Mouse (Mus musculus): Measurements from ENCODE around the gene Map2. TPM values are rescaled to one million over a fixed set of nuclear protein-coding genes. Genes with fewer than 3 reads are reported as not detected.

The Map2 gene
- polyA plus RNA-seq (2012; rRNA removed) = 5.1 and 6.7 TPM in 2 replicates

DNA sequence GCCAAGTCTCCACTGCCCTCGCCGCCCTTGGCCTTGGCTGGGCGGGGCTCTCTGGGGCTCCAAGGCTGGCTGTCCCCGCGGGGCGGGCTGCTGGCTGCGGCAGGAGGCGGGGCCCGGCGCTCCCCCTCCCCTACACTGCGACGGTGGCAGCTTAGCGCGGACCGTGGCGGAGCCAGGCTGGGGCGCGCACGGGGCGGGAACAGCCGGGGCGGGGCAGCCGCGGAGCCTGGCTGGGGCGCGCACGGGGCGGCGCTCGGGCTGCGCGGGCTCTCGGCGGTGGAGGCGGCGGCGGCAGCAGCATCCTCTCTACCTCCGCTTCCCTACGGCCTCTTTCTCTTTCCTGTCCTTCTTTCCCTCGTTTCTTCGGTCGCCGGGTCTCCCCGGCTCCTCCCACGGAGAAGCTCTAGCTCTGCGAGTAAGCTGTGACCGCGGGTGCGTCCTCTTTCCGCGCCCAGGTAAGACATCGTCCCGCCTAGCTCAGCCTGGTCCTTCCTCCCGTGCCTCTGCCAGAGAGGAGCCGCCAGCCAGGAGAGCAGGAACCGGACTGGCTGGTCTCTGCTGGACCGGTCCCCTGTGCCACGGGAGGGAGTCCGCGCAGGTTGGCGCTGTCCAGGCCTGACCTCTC, at the start of gene Map2:
Map2 (plus strand) TSS at position 233 of the 625 bp plus-strand sequence.
- TF ChIP-seq POLR2A (IDR thresholded peaks at IDR 0.05; ENCODE audit: low read depth, low read length) (no peak), CTCF (conservative IDR thresholded peaks at IDR 0.05; ENCODE audit: insufficient read depth, insufficient read length, low read depth, low read length) (no peak)
- Histone ChIP-seq H3K4me3 (ENCODE audit: insufficient read depth, low read depth, low read length) (peak within 1 kb of the TSS; percentile 58), H3K4me1 (ENCODE audit: control insufficient read depth, insufficient read depth, low read length) (no peaks in the 10 kb centered on the region; the same call in 1 of the 2 replicates), H3K27me3 (replicated peaks; ENCODE audit: control insufficient read depth, insufficient read depth, low read length) (no peaks in the 10 kb centered on the region; the same call in 1 of the 2 replicates), H3K27ac (ENCODE audit: insufficient read depth, low read depth, low read length) (peak within 1 kb of the TSS; percentile 75), H3K36me3 (ENCODE audit: control insufficient read depth, insufficient read depth, low read length) (no peaks in the 10 kb centered on the region)
- WGBS = 1% methylated on average over 61 of the region's 61 CpGs
- DNase-seq = peak; percentile 91

DNA sequence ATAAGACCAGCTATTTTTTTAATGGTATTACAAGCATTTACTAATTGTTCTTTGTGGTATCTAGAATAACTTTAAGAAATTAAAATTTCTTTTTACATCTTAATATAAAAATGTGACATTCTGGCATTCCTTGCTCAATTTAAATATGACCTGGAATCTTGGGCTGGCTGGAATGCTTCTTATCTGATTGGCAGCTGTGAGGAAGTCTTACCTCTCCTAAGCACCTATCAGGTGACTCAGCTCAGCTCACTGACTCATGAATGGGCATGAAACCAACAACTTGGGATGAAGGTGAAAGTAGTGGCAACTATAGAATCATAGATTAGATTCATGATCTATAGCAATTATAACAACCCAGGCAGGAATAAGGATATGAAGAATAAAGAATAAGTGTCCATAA, 42.1 kb upstream of the Map2 start:
- no peaks in the 10 kb centered on the region; the same call in 1 of the 2 replicates for H3K27me3 ChIP-seq (replicated peaks; ENCODE audit: control insufficient read depth, insufficient read depth, low read length)
- H3K4me1 ChIP-seq (ENCODE audit: control insufficient read depth, insufficient read depth, low read length) = no peaks in the 10 kb centered on the region
- TF ChIP-seq POLR2A (IDR thresholded peaks at IDR 0.05; ENCODE audit: low read depth, low read length) = no peak
- no peak for TF ChIP-seq CTCF (conservative IDR thresholded peaks at IDR 0.05; ENCODE audit: insufficient read depth, insufficient read length, low read depth, low read length)
- DNase-seq = peak; percentile 24
- H3K27ac ChIP-seq (ENCODE audit: insufficient read depth, low read depth, low read length) = no peak overlapping the region
- H3K4me3 ChIP-seq (ENCODE audit: insufficient read depth, low read depth, low read length) = no peak overlapping the region
- H3K36me3 ChIP-seq (ENCODE audit: control insufficient read depth, insufficient read depth, low read length) = no peaks in the 10 kb centered on the region

DNA sequence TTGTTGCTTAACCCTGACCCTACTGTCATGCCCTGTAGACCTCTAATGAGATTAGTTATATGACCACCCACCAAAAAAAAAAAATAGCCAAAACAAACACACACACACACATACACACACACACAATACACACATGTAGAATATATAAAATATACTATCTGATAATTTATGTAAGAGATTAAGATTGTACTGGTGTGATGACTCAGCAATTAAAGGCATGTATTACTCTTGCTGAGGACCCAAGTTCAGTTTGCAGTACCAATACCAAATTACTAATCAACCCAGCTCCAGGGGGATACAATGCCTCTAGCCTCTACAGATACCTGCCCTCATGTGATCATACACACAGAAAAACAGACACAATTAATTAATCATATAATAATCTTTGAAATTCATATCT, 39.7 kb upstream of the Map2 start:
- Histone ChIP-seq H3K27ac (ENCODE audit: insufficient read depth, low read depth, low read length) (no peak overlapping the region), H3K4me1 (ENCODE audit: control insufficient read depth, insufficient read depth, low read length) (no peaks in the 10 kb centered on the region), H3K27me3 (replicated peaks; ENCODE audit: control insufficient read depth, insufficient read depth, low read length) (no peaks in the 10 kb centered on the region), H3K4me3 (ENCODE audit: insufficient read depth, low read depth, low read length) (no peak overlapping the region), H3K36me3 (ENCODE audit: control insufficient read depth, insufficient read depth, low read length) (no peaks in the 10 kb centered on the region)
- DNase-seq = no peak
- no peak for TF ChIP-seq POLR2A (IDR thresholded peaks at IDR 0.05; ENCODE audit: low read depth, low read length)

DNA sequence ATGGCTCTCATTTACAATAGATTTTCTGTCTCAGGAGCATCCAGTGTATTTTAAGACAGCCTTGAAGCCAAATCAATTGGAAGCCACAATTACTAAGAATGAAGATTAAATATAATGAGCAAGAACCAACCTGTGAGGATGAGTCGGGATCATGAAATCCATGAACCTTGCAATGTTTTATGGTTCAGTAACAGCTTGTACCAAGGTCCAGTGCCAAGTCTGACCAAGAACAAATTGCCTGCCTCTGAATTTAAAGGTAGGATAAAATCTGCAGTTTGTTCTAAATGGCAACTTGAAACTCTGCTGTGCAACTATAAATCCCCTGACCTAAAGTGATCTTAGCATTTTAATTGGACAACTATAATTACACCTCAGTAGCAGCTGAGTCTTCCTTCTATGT, 34.4 kb upstream of the Map2 start:
- H3K27ac ChIP-seq (ENCODE audit: insufficient read depth, low read depth, low read length) = no peak overlapping the region
- TF ChIP-seq CTCF (conservative IDR thresholded peaks at IDR 0.05; ENCODE audit: insufficient read depth, insufficient read length, low read depth, low read length) = no peak
- DNase-seq = peak; percentile 61
- H3K4me3 ChIP-seq (ENCODE audit: insufficient read depth, low read depth, low read length) = no peak overlapping the region
- 25% methylated on average over 1 of the region's 1 CpGs for WGBS
- no peaks in the 10 kb centered on the region for H3K36me3 ChIP-seq (ENCODE audit: control insufficient read depth, insufficient read depth, low read length)
- H3K27me3 ChIP-seq (replicated peaks; ENCODE audit: control insufficient read depth, insufficient read depth, low read length) = 0 out of 2 replicates have a peak, but pooled peaks cover 1% of the 10 kb centered on the region
- H3K4me1 ChIP-seq (ENCODE audit: control insufficient read depth, insufficient read depth, low read length) = no peaks in the 10 kb centered on the region

DNA sequence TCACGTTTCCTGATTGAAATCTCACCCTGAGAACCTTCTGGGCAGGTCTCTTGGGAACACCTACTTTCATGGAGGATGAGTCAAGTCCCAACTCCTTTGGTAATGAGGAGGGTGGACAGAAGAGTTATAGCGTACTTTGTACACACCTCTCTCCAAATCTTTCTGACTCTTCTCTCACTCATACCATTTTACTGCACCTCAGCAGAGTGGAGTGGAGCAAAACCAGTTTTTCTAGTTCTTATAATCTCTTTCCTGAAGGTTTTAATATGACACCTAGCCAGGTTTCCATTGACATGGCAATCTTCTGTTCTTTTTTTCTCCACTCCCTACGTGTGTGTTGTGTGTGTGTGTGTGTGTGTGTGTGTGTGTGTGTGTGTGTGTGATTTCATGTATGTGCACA, 29.9 kb upstream of the Map2 start:
- 0 out of 2 replicates have a peak, but pooled peaks cover 1% of the 10 kb centered on the region for H3K27me3 ChIP-seq (replicated peaks; ENCODE audit: control insufficient read depth, insufficient read depth, low read length)
- no peak overlapping the region for H3K4me3 ChIP-seq (ENCODE audit: insufficient read depth, low read depth, low read length)
- no peaks in the 10 kb centered on the region for H3K4me1 ChIP-seq (ENCODE audit: control insufficient read depth, insufficient read depth, low read length)
- no peak for DNase-seq
- 63% methylated on average over 3 of the region's 3 CpGs for WGBS
- no peak for TF ChIP-seq CTCF (conservative IDR thresholded peaks at IDR 0.05; ENCODE audit: insufficient read depth, insufficient read length, low read depth, low read length)
- no peak for TF ChIP-seq POLR2A (IDR thresholded peaks at IDR 0.05; ENCODE audit: low read depth, low read length)
- no peak overlapping the region for H3K27ac ChIP-seq (ENCODE audit: insufficient read depth, low read depth, low read length)
- no peaks in the 10 kb centered on the region for H3K36me3 ChIP-seq (ENCODE audit: control insufficient read depth, insufficient read depth, low read length)

DNA sequence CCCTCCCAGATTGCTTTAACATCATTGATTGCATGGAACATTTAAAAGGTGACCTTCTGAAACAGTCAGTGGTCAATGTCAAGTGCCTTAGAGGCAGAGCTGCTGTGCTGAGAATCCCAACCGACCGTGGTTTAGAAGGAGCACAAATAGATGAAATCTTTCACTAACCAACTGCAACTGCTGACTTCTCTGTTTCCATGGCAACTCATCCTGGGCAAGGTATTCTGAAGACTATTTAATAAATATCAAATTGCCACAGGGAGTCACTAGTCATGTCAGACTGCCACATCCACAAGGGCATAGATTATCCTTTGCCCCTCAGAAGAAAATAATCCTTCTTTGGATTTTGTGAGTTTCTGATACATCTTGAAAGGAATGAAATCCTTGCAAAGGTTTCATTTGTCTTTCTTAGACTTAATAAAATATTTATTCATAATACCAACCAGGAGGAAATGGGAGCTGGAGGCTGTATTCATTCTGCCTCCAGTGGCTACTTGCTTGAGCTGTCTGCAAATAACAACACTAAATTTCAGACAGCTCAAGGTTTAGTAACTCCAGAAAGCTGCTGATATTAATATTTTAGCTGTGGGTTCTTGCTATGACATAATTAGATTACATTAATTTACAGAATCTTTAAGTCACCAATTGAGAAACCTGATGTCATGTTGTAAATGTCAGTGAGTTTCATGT, 26.1 kb upstream of the Map2 start:
- TF ChIP-seq CTCF (conservative IDR thresholded peaks at IDR 0.05; ENCODE audit: insufficient read depth, insufficient read length, low read depth, low read length) (no peak), POLR2A (IDR thresholded peaks at IDR 0.05; ENCODE audit: low read depth, low read length) (no peak)
- Histone ChIP-seq H3K36me3 (ENCODE audit: control insufficient read depth, insufficient read depth, low read length) (no peaks in the 10 kb centered on the region), H3K4me1 (ENCODE audit: control insufficient read depth, insufficient read depth, low read length) (no peaks in the 10 kb centered on the region), H3K4me3 (ENCODE audit: insufficient read depth, low read depth, low read length) (no peak overlapping the region), H3K27me3 (replicated peaks; ENCODE audit: control insufficient read depth, insufficient read depth, low read length) (0 out of 2 replicates have a peak, but pooled peaks cover 1% of the 10 kb centered on the region), H3K27ac (ENCODE audit: insufficient read depth, low read depth, low read length) (no peak overlapping the region)
- WGBS = 32% methylated on average over 2 of the region's 2 CpGs
- DNase-seq = no peak

DNA sequence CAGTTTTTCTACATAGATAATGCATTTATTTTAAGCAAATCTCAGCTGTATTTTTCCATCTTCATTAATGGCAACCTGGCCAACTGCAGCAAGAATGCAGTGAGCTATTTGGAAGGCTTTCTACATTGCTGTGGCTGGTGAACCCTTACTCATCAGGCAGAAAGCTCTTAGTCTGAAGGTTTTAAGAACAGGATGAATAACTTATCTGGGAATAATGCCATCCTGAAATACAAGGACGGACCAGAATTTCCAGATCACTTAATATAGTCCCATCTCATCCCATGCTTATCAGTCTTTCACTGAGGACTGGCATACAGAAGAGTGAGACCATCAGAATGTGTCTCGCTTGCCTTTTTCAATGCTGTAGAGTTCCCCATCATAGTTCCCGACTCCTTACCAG, 24.3 kb upstream of the Map2 start:
- 80% methylated on average over 3 of the region's 3 CpGs for WGBS
- H3K27me3 ChIP-seq (replicated peaks; ENCODE audit: control insufficient read depth, insufficient read depth, low read length) = no peaks in the 10 kb centered on the region

More for the DNA sequence above, 24.3 kb upstream of the Map2 start:
- DNase-seq = no peak
- Histone ChIP-seq H3K27ac (ENCODE audit: insufficient read depth, low read depth, low read length) (no peak overlapping the region), H3K4me3 (ENCODE audit: insufficient read depth, low read depth, low read length) (no peak overlapping the region), H3K4me1 (ENCODE audit: control insufficient read depth, insufficient read depth, low read length) (no peaks in the 10 kb centered on the region), H3K36me3 (ENCODE audit: control insufficient read depth, insufficient read depth, low read length) (no peaks in the 10 kb centered on the region)
- TF ChIP-seq CTCF (conservative IDR thresholded peaks at IDR 0.05; ENCODE audit: insufficient read depth, insufficient read length, low read depth, low read length) = no peak
- TF ChIP-seq POLR2A (IDR thresholded peaks at IDR 0.05; ENCODE audit: low read depth, low read length) = no peak

All from kidney, adult 2 months (tissue).